Mouse (Mus musculus) frontal cortex, postnatal 25 days (tissue): ENCODE measurements around the gene Ins2.
A peak's percentile ranks its signal among the peaks of the same experiment; 100 is the strongest.

Experiments
- DNase-seq, 2 experiments: peaks; one replicate each; pipeline ENCODE4 v3.0.0; 2022; ENCODE audit warnings: low spot score in 2 of 2

Gene Ins2

DNA sequence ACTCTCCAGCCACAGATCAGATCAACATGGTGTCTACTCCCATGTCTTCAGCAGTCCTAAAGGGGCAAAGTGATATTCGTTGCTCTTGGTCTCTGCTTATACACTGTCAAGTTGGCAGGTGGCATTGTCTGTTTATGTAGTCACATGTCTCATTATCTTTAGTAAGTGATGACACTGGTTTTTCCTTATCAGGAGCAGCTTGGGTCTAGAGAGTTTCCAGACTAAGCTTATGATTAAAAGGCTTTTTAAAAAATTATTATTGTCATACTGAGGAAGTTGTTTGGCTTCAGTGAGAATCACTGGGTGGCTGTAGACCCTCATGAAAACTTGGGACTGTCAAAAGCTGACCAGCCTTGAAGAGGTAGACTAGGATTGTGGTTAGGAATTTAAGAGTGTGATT, at the start of gene Ins2:
Ins2 (minus strand) TSS at position 101 of the 400 bp plus-strand sequence.
- DNase-seq, result no peak

DNA sequence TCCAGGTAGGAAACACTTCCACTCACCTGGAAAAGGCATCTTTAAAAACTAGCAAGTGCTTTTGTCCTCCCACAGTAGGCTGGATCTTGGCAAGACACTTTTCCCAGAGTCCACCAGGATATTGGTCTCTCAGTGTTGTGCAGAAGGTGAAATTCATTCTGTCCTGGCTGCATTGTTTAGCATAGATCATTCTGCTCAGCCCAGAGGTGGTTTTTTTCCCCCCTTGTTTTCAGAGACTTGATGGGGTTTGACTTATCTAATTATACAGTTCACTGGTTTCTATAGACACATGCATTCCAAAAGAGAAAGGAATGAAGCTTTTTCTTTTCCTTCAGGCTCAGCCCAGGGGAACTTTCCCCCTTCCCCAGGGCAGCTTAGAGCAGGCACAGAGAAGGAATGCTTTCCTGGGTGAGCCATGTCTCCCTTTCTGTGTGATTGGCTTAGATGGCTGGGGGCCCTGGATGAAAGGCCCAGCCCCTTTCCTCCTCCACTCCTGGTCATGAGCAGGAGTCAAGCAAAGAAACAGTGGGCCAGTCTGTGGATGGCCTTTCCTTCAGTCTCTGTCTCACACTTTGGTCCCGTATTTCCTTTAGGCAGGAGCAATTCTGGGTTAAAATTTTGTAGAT, 49.6 kb upstream of the Ins2 start:
- DNase-seq, result no peak

DNA sequence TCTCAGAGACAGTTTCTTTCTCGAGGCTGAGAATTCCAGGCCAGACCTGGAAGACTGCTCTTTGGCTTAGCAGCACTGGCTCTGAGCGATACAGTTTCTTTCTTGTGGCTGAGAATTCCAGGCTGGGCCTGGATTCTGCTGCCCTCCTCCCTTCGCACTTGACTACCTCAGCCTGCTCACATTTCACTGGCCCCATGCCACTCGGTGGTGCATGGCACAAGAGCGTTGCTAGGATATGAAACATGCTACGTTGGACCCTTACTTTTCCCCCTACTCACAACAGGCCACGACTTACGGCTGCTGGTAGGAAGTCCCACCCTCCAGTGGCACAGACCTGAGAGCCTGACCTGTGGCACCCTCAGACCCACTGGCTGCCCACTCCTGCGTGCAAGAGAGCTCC, 46.5 kb upstream of the Ins2 start:
- no peak for DNase-seq

DNA sequence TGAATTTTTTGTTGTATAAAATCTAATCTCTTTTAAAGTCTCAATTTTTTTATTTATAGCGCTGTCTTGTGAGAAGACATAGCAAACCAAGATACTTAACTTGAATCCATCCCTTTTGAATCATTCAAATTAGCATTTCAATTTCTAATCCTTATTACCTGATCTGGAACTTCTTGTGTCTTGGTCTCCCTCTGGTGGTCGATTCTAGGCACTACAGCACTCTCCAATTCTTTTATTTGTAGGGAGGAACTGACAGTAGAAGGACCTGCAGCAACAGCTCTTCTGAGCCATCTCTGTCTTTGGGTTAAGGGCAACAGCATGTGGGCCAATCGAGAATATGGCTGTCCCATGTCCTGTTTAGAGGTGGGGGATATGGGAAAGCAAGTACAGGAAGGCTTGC, 5.4 kb downstream of the Ins2 start:
- no peak for DNase-seq

DNA sequence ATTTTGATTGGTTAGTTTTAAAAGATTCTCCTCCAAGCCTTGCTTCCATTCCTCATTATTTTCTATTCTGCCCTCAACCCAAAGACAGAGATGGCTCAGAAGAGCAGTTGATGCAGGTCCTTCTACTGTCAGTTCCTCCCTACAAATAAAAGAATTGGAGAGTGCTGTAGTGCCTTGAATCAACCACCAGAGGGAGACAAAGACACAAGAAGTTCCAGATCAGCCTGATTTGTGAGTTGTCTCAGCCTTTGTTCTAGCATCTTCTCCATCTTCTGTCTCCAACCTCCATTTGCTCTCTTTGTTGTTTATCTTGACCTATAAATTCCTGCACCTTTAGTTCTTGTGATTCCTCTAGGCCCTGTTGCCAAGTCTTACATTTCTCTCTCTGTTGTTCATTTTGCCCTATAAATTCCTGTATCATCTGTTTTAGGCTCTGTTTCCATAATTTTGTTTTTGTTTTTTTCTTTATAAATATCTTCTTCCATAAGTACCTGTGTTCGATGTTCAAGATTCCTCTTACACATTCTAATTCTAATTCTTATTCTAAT, 6.2 kb downstream of the Ins2 start:
- DNase-seq, result no peak

DNA sequence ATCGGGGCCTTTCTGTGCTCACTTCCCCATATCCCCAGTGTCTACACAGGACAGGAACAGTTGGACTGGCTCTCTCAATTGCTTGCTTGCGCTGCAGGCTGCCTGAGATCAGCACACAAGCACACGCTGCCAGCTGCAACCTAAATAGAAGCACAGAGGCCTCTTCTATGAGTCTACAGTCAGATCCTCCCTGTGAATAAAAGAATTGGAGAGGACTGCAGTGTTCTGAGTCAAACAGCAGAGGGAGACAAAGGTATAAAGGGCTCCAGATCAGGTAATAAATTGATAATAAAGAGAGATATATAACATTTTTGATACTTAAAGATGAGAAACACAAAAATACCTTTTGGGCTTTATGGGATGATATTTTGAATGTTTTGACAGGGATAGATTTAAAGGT, 17.2 kb downstream of the Ins2 start:
- DNase-seq, result no peak

DNA sequence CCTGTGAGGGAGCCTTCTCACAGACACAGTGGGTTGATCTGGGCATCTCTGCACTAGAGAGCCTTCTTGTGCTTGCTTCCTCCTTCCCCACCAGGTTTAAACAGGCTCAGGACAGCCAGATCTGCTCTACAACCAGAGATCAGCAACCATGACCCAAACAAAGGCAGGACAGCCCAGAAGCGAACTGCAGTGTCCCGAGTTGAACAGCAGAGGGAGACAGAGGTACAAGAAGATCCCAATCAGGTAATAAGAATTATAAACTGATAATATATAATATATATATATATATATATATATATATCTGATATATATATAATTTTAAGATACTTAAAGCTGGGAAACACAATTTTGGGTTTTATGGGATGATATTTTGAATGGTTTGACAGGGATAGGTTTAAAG, 22.5 kb downstream of the Ins2 start:
- no peak for DNase-seq

DNA sequence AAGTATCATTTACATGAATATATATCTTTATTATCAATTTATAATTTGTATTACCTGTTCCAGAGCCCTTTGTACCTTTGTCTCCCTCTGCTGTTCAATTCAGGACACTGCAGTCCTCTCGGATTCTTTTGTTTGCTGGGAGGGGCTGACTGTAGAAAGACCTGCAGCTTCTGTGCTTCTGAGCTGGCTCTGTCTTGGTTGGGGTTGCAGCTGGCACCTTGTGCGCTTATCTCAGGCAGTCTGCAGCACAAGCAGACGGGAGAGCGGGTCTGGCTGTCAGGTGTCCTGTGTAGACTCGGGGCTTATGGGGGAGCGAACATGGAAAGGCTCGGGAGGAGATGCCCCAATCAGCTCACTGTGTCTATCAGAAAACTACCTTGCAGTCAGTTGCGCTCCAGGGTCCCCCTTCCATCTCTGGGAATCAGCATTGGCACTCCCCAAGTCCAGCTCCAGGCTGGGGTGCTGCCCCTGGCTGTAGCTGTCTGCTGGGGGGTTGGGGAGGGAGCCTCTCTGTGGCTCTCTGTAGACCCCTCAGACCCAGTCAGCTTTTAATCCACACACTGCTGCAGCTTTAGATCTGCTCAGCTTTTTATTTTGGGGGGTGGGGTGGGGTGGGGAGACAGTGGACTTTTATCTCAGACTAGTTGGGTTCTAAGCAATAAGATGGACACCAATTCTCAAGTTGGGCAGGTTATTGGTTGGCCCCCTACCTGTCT, 28.2 kb downstream of the Ins2 start:
- DNase-seq, result peak in 1 of 2 experiments; percentile 19

DNA sequence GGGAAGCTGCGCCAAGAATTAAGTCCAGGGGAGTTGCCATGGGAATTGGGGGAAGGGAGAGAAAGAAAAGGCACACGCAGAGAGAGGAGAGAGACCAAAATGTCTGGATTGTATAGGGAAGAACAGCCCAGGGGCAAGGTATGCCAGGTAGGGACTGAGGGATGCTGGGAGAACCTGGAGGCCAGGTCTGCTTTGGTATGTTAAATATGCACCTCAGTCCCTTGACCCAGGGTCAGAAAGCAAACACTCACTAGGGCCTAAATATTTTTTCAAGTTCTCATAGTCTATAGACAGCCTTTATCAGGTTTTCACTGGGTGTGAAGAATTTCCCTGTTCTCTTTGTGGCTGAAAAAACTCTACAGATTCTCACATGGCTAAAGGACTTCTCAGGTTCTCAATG, 36.3 kb downstream of the Ins2 start:
- DNase-seq, result no peak

DNA sequence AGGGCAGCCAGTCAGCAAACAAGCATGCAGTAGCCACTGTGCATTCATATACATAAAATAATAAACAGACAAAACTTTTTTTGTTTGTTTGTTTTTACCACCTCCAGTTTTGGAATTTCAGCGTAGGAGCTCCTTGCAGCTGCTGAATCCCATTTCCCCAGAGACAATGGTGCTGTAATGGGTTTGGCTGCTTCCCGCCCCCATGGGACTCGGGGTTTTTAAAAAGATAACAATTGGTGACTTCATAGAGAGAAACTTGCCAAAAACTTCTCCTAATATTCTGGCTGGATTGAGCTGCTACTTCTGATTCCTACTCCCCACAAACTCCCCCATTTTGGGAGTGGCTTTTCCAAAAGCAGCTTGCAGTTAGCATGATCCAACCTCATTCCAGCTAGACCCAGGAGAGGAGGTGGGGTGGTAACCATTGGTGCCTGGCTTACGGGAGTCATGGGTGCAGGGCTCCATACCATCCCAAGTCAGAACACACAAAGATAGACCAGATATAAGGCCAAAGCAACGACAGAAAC, 43.8 kb downstream of the Ins2 start:
- DNase-seq, result no peak

DNA sequence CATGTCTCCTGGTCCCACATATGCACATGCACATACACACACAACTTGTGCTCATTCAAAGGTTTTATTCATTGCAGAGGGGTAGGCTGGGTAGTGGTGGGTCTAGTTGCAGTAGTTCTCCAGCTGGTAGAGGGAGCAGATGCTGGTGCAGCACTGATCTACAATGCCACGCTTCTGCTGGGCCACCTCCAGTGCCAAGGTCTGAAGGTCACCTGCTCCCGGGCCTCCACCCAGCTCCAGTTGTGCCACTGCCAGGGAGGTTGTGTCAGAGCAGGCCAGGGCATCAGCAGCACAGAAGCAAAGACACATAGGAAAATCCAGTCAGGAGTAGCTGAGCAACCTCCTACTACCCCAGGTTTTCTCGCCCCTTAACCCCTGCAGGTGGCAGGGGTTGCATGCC, 64.6 kb downstream of the Ins2 start:
- no peak for DNase-seq

DNA sequence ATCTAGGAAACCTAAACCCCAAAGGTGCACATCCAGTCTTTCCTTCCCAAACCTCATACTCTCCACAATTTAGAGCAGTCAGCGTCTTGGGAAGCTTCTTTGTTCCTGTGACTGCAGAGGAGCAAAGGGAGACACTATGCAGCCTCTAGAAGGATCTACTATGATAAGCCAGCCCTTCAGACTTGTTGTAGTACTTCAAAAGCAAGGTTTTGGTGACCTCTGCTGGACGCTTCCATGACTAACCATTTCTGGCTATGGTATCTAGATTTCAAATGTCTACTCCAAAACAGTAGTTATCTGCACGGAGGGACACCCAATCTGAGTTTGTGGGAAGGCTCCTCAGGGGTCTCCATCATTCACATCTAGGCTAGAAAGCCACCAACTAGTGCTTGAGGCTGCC, 67.5 kb downstream of the Ins2 start:
- DNase-seq, result peak; percentile 44 to 47

DNA sequence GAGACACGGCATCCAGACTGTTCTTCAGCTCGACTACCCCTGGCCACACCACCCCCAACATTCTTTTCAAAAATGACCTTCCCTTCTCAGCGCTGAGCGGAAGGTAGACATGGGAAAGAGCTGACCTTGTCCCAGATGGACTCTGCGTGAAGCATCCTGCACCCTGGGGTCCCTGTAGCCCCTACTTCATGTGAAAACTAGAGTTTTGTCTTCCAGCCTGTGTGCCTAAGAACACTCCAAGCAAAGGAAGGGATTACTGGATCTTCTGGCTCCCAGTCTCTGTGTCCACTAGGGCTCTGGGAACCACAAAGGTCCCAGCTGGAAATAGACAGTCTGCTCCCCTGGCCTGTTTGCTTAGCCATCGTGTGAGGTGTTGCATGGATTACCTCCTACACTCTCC, 68.0 kb downstream of the Ins2 start:
- DNase-seq, result no peak

DNA sequence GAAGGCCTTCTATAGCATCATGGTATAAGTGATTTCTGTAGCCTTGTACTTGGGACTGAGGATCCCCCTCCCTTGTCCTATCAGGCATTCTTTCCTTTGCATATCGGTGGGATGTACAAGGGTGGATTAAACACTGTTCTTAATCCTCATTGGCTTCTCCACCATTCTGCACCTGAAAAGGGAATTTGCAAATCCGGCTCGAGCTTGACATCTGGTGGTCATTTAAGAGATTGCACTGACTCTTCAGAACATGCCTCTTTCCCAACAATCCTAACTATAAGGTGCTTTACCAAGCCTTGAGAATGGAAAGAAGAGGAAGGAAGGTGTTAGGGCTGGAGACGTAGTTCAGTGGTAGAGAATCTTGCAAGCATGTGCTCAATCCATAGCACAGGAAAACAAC, 71.1 kb downstream of the Ins2 start:
- DNase-seq, result peak; percentile 33 to 64

DNA sequence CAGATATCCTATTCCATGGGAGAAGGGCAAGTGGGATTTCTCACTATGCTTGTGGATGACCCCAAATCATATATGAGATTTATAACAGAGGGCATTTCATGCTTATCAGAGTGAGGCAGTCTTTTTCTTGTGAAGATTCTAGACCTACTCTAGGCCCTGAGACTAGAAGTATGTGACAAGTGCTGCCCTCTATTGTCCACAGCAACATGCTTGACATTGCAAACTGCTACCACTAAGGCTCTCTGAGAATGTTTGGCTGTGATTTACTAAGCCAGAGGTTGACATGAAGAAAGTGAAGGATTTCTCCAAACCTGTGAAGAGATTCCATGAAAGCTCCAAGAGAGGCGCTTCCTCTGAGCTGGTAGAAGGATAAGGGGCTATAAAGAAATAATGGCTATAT, 72.1 kb downstream of the Ins2 start:
- no peak for DNase-seq

DNA sequence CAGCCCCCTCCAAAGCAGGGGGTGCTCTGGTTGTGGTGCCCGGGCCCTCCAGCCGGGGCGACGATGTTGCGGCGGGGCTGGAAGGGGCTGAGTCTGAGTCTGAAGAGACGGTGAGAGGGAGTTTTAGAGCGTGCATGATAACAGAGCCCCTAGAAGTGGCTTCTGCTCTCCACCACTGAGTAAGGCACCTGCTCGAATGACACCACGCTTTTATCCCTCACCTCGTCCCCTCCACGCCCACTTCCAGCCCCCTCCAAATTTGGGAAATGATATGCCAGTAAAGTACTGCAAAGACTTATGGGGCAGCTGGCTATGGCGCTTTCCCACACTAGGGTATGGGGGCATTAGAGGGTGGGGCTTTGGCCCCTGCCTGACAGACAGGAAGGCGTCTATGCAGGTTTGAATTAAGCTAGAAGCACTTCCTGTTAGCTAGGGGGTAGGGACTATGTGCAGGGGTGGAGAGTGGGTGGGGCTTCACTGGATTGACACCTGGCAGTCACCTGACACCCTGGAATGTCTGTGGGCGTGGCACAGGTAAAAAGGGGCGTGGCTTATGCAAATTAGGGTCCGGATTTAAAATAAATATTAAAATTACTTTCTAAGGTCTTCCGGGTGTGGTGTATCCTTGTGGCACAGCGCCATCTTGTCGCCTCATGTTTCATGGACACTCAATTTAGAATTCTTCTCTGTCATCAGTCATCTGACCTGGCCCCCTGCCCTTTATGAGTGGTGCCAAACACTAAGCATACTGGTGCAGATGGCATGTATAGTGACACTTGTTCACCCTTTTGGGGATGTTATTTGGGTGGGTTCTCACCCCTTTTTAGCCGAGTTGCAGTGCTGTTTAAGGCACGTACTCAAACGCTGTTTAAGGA, 73.2 kb downstream of the Ins2 start, which contains the start of gene Gm49394:
Gm49394 (minus strand) TSS at position 192 of the 875 bp plus-strand sequence.
- DNase-seq, result no peak

DNA sequence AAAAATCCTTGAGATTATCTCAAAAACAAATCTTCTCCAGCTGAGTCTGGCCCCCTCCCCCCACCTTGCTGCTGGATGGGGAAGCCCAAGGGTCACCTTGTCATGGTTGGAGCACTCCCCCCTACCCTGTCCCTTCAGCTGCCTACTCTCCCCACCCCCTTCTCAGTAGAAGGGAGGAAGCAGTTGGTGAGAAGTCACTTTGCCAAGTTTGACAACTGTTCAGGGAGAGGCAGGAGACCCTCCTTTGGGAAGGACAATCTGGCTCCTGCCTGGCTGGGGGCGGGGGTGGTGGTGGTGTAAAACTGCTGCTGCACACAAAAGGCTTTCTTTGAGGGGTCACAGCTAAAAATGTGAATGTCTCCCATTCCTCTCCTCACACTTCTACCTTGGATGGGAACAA, 74.9 kb downstream of the Ins2 start:
- no peak for DNase-seq

DNA sequence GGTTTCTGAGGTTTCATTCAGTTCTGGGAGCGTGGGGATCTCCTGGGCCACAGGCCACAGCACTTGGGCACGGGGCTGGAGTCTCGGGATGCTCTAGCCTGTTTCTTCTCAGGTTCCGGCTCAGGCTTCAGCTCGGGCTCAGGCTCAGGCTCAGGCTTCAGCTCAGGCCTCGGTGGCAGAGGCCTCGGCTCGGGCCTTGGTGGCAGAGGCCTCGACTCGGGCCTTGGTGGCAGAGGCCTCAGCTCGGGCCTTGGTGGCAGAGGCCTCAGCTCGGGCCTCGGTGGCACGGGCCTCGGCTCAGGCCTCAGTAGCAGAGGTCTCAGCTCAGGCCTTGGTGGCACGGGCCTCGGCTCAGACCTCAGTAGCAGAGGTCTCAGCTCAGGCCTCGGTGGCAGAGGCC, 75.7 kb downstream of the Ins2 start:
- DNase-seq, result no peak

DNA sequence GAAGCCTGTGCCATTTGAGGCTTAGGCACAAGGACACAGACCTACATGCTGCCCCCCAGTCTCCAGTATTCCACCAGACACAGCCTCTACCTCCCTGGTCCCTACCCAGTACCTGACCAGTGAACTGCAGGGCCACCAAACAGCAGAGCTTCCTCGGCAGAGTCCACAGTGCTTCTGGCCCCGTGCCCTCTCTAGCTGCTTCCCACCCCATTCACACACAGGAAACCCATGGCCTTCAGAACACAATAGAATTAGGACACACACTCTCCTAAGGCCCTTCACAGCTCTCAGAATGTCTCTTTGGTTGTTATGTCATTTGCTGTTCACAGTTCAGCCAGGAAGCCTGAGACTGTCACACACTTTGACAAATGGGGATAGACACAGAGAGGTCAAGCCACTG, 76.5 kb downstream of the Ins2 start, which contains the start of gene Igf2:
Igf2 (minus strand) TSS at position 158 of the 400 bp plus-strand sequence.
- DNase-seq, result no peak

DNA sequence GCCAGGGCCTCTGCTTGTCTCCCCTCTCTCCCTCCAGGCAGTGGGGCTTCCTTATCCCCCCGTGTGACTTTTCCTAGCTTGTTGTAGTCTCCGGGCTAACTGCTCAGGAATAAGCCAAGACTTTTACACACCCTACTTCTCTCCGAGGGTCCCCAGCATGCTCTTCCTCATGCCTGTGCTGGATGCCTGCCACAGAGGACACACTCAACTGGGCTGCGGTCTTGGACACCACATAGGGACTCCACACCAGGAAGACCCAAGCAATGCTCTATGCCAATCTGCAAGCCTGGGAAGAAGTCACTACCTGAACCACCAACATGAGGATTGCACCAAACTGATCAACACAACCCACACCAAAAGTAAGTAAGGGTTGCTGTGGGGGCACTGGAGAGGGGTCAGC, 77.1 kb downstream of the Ins2 start:
- no peak for DNase-seq

DNA sequence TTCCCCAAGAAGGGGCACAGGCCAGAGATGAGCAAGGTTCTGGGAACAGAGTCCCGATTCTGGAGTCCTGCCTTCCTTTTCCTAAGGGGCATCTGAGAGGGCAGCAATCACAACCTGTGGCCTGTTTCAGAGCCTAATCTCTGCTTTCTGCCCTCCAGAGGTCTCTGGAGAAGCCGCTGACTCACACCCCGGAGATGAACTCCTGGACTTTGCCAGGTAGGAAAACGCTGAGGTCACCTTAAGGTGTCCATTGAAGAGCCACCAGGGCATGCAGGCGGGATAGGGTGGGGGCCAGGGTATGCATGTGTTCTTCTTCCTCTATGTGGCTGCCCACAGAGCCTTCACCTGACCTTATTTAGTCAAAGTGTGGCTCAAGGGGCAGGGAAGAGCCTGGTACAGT, 77.8 kb downstream of the Ins2 start:
- no peak for DNase-seq

DNA sequence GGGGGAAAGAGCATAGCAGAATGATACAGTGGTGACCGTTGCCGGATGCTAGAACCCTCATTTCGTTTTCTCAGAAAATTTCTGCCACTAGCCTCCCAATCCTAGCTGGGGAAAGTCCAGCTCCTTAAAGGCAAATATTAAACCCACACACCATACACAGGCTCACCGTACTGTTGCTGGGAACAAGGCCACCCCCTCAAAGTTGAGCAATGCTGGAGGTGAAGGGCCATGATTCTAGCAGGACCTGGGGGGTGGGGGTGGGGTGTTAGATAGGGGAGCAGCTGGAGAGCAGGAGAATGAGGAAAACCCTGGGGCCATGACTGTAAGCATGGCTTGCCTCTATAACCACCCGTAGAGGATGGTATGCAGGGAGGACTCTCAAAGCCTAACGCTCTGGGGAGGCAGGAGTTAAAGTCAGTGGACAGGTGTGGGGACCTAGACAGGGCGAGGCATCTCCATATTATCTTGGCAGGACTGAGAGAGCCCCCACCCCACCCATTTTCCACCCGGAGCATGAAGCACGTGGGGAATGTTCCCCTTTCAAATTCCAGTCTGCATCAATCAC, 78.6 kb downstream of the Ins2 start:
- DNase-seq, result no peak
